Mouse (Mus musculus) midbrain, embryonic 12.5 days (tissue): Measurements from ENCODE around the gene Ralgds. TPM values are rescaled to one million over a fixed set of nuclear protein-coding genes. Genes with fewer than 3 reads are reported as not detected.
A peak's percentile ranks its signal among the peaks of the same experiment; 100 is the strongest.
"Not testable (repeated sequence)": the region's sequence is repeated elsewhere in the genome, so short reads cannot be mapped to it uniquely, and the experiment has no call there.

Source experiments
- ATAC-seq: fragments of 200-750 bp; cut with Nextera tagmentation; 2 replicates; pipeline ENCODE4 v1.8.0; 2017; ENCODE audit warnings: low read depth, moderate TSS enrichment, moderate library complexity; ENCODE audit not compliant: low FRiP score
- H3K27ac ChIP-seq: fragments of 300-500 bp; sonication (generic); replicated peaks from 2 replicates; pipeline ENCODE4 v1.5.1; 2016; ENCODE audit warnings: mild to moderate bottlenecking
- H3K27me3 ChIP-seq: fragments of 300-500 bp; sonication (generic); 2 replicates; pipeline ENCODE4 v1.6.1; 2016; ENCODE audit warnings: mild to moderate bottlenecking
- H3K36me3 ChIP-seq: fragments of 300-500 bp; sonication (generic); 2 replicates; pipeline ENCODE4 v1.6.1; 2016
- H3K4me1 ChIP-seq: fragments of 300-500 bp; sonication (generic); 2 replicates; pipeline ENCODE4 v1.6.1; 2016
- H3K4me2 ChIP-seq: fragments of 300-500 bp; sonication (generic); replicated peaks from 2 replicates; pipeline ENCODE4 v1.6.1; 2016; ENCODE audit warnings: mild to moderate bottlenecking, moderate library complexity
- H3K4me3 ChIP-seq: fragments of 300-500 bp; sonication (generic); 2 replicates; pipeline ENCODE4 v1.5.1; 2016; ENCODE audit warnings: mild to moderate bottlenecking
- H3K9ac ChIP-seq: fragments of 300-500 bp; sonication (generic); replicated peaks from 2 replicates; pipeline ENCODE4 v1.6.1; 2016; ENCODE audit warnings: mild to moderate bottlenecking, moderate library complexity
- H3K9me3 ChIP-seq: fragments of 300-500 bp; sonication (generic); 2 replicates; pipeline ENCODE4 v1.6.1; 2016; ENCODE audit warnings: mild to moderate bottlenecking
- WGBS: fragments of 180-500 bp; shearing (Covaris S2); methylation state at CpG from one replicate; pipeline ENCODE4 v1.1.7; 2016; 5-methylcytosine and 5-hydroxymethylcytosine counted together
- polyA plus RNA-seq: library from polyadenylated mRNA; unstranded; fragments of >200 nt; fragmentation: Nextera tagmentation; extraction: Ambion mirVana; gene quantifications from 2 replicates; pipeline ENCODE4 v1.2.1, GENCODE M21; 2016

Ralgds gene
- polyA plus RNA-seq, 1 experiment from 2014 or later = 87.6 TPM

DNA sequence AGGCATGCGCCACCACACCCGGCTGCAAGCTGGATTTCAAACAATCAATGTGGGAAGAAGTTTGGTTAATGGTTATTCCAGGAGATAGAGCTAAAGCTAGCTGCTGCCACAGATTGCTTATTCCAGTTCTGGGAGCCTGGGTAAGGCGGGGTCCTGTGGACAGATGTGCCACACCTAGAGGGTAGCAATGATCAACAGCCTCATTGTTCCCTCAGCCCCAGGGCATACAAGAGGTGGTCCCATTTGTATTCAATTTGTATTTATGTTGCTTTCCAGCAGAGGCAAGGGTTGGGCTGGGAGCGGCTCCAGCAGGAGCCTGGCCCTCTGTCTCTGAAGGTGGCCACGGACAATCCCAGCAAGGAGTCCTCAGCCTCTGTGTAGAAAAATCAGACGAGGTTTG is 6.6 kb upstream of the Ralgds start:
- H3K36me3 ChIP-seq = no peaks in the 10 kb centered on the region
- ATAC-seq = no peak
- H3K4me3 ChIP-seq = no peak overlapping the region
- H3K9ac ChIP-seq = no peak overlapping the region
- H3K4me2 ChIP-seq = no peak overlapping the region
- 90% methylated on average over 6 of the region's 6 CpGs for WGBS
- no peaks in the 10 kb centered on the region for H3K9me3 ChIP-seq
- peaks cover 6% of the 10 kb centered on the region; the same call in 1 of the 2 replicates for H3K27me3 ChIP-seq
- no peak overlapping the region for H3K27ac ChIP-seq
- H3K4me1 ChIP-seq = no peaks in the 10 kb centered on the region

DNA sequence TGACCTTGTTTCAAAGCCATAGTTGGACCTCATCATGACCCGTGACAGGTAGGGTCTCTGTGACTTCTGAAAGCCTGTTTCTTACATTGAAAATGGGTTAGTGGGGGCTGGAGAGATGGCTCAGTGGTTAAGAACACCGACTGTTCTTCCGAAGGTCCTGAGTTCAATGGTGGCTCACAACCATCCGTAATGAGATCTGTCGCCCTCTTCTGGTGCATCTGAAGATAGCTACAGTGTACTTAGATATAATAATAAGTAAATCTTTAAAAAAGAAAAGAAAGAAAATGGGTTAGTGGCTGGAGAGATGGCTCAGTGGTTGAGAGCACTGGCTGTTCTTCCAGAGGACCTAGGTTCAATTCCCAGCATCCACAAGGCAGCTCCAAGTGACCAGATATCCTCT is 1.3 kb upstream of the Ralgds start:
- not testable (repeated sequence) for H3K4me3 ChIP-seq, ATAC-seq, H3K27ac ChIP-seq, H3K4me2 ChIP-seq, H3K9me3 ChIP-seq, H3K9ac ChIP-seq, H3K36me3 ChIP-seq, H3K27me3 ChIP-seq
- H3K4me1 ChIP-seq = peaks cover 28% of the 10 kb centered on the region
- 55% methylated on average over 5 of the region's 5 CpGs for WGBS

- peak overlapping the region; percentile 82 for H3K4me3 ChIP-seq
- WGBS = 5% methylated on average over 47 of the region's 47 CpGs
- peak overlapping the region; percentile 94 for H3K9ac ChIP-seq
- ATAC-seq = peak; percentile 50
- H3K4me2 ChIP-seq = peak overlapping the region; percentile 85
- peaks cover 49% of the 10 kb centered on the region for H3K4me1 ChIP-seq
- peaks cover 10% of the 10 kb centered on the region; the same call in 1 of the 2 replicates for H3K36me3 ChIP-seq
- peaks cover 9% of the 10 kb centered on the region; the same call in 1 of the 2 replicates for H3K27me3 ChIP-seq
- H3K9me3 ChIP-seq = no peaks in the 10 kb centered on the region
- H3K27ac ChIP-seq = peak overlapping the region; percentile 88
These were observed 776 bp downstream of the Ralgds start for GRCm38 (mm10) chr2:28513431-28514370.

- Histone ChIP-seq H3K4me2 (peak overlapping the region; percentile 85), H3K9me3 (no peaks in the 10 kb centered on the region), H3K4me1 (peaks cover 56% of the 10 kb centered on the region), H3K36me3 (peaks cover 10% of the 10 kb centered on the region; the same call in 1 of the 2 replicates), H3K9ac (peak overlapping the region; percentile 94), H3K27ac (peak overlapping the region; percentile 88), H3K4me3 (peak overlapping the region; percentile 82), H3K27me3 (peaks cover 9% of the 10 kb centered on the region; the same call in 1 of the 2 replicates)
- 15% methylated on average over 5 of the region's 5 CpGs for WGBS
- ATAC-seq = no peak
These were observed 1.6 kb downstream of the Ralgds start for GRCm38 (mm10) chr2:28514489-28514888.

- Histone ChIP-seq H3K4me2 (no peak overlapping the region), H3K9me3 (no peaks in the 10 kb centered on the region), H3K4me3 (no peak overlapping the region), H3K27me3 (no peaks in the 10 kb centered on the region), H3K4me1 (peaks cover 64% of the 10 kb centered on the region), H3K9ac (no peak overlapping the region), H3K27ac (0 out of 2 replicates have a peak overlapping the region, but pooled peaks have one; percentile 46), H3K36me3 (peaks cover 10% of the 10 kb centered on the region; the same call in 1 of the 2 replicates)
- no peak for ATAC-seq
- WGBS = 44% methylated on average over 5 of the region's 5 CpGs
These were observed 4.4 kb downstream of the Ralgds start for GRCm38 (mm10) chr2:28517206-28517909.

DNA sequence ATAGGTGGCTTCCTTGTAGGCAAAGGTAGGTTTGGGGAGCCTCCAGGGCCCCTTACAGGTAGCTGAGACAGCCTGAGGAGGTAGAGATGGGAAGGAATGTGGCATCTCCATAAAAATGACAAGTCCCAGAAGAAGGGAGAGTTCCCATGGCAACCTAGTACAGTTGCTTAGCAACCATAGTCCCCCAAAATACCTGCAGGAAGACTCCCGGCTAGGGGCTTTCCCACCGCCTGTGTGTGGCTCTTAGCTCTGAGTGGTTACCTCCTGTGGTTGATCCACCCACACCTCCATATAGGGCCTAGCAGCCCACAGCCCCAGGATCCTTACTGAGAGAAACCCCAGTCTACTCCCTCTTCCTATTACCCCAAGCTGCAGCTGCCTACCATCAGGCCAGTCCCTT is 5.3 kb downstream of the Ralgds start:
- no peaks in the 10 kb centered on the region for H3K9me3 ChIP-seq
- H3K4me3 ChIP-seq = no peak overlapping the region
- WGBS = 20% methylated on average over 2 of the region's 2 CpGs
- H3K9ac ChIP-seq = no peak overlapping the region
- no peak overlapping the region for H3K27ac ChIP-seq
- no peak for ATAC-seq
- H3K27me3 ChIP-seq = no peaks in the 10 kb centered on the region
- H3K36me3 ChIP-seq = peaks cover 10% of the 10 kb centered on the region; the same call in 1 of the 2 replicates
- H3K4me2 ChIP-seq = 0 out of 2 replicates have a peak overlapping the region, but pooled peaks have one; percentile 9
- H3K4me1 ChIP-seq = peaks cover 64% of the 10 kb centered on the region

- Histone ChIP-seq H3K4me1 (peaks cover 68% of the 10 kb centered on the region), H3K27ac (no peak overlapping the region), H3K4me3 (no peak overlapping the region), H3K9me3 (no peaks in the 10 kb centered on the region), H3K4me2 (no peak overlapping the region), H3K27me3 (no peaks in the 10 kb centered on the region), H3K9ac (peak overlapping the region; percentile 11; the same call in 1 of the 2 replicates), H3K36me3 (peaks cover 10% of the 10 kb centered on the region; the same call in 1 of the 2 replicates)
- no peak for ATAC-seq
- 67% methylated on average over 5 of the region's 5 CpGs for WGBS
These were observed 7.7 kb downstream of the Ralgds start for GRCm38 (mm10) chr2:28520581-28520980.

GRCm38 (mm10) chr2:28521571-28522151 is 8.7 kb downstream of the Ralgds start:
- H3K9ac ChIP-seq = no peak overlapping the region
- no peaks in the 10 kb centered on the region for H3K9me3 ChIP-seq
- peaks cover under 1% of the 10 kb centered on the region; the same call in 1 of the 2 replicates for H3K36me3 ChIP-seq
- peaks cover 68% of the 10 kb centered on the region for H3K4me1 ChIP-seq
- no peak overlapping the region for H3K27ac ChIP-seq
- H3K4me3 ChIP-seq = no peak overlapping the region
- H3K4me2 ChIP-seq = no peak overlapping the region
- no peak for ATAC-seq
- no peaks in the 10 kb centered on the region for H3K27me3 ChIP-seq
- 85% methylated on average over 6 of the region's 6 CpGs for WGBS

- WGBS = 94% methylated on average over 4 of the region's 4 CpGs
- Histone ChIP-seq H3K9ac (no peak overlapping the region), H3K4me3 (no peak overlapping the region), H3K4me2 (no peak overlapping the region), H3K4me1 (peaks cover 66% of the 10 kb centered on the region), H3K27ac (no peak overlapping the region), H3K36me3 (no peaks in the 10 kb centered on the region), H3K9me3 (no peaks in the 10 kb centered on the region), H3K27me3 (no peaks in the 10 kb centered on the region)
- no peak for ATAC-seq
These were observed 9.2 kb downstream of the Ralgds start for GRCm38 (mm10) chr2:28522166-28522565.

DNA sequence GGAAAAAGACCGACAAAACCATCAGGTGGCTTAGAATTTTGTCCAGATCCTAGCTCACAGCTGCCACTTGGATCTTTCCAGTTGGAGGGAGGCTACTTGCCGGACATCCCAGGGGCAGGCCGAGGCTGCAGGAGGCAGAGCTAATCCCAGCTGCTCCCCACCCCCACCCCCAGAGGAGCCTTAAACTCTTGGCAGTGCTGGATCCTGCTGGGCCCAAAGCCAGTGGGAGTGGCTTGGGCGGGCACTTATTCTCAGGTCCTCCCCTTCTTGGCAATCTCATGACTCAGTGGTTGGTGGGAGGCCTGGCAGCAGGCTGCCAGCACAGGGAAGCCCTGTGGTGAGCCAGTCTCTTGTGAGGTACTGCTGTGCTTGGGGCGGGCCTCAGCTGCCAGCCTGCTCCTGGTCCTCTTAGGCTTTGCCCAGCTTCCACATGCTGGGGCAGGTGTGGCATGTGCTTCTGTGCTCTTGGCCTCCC is 10.8 kb downstream of the Ralgds start:
- H3K4me3 ChIP-seq = no peak overlapping the region
- whole genome bisulfite sequencing = 7% methylated on average over 5 of the region's 5 CpGs
- H3K36me3 ChIP-seq = no peaks in the 10 kb centered on the region
- peak; percentile 53 for ATAC-seq
- no peaks in the 10 kb centered on the region for H3K27me3 ChIP-seq
- H3K27ac ChIP-seq = peak overlapping the region; percentile 90
- no peaks in the 10 kb centered on the region for H3K9me3 ChIP-seq
- no peak overlapping the region for H3K4me2 ChIP-seq
- H3K4me1 ChIP-seq = peaks cover 63% of the 10 kb centered on the region
- H3K9ac ChIP-seq = no peak overlapping the region

DNA sequence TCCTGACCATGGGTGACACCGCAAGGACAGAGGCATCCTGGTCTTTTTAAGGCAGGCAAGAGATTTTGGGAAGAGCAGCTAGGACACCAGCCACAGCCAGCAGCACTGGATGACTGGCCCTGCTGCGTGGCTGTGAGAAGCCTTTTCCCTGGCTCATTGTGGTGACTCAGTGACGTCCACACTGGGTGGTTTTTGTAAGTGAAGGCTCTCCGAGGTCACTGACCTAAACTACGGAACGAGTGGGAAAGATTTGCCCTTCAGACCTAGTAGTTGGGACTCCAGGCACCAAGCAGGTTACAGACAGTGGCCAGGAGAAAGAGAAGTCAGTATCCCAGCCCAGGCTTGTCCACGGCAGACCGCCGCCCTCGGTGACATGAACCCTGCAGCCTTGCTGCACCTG is 11.5 kb downstream of the Ralgds start:
- no peak overlapping the region for H3K4me2 ChIP-seq
- 80% methylated on average over 10 of the region's 10 CpGs for WGBS
- no peaks in the 10 kb centered on the region for H3K27me3 ChIP-seq
- H3K9ac ChIP-seq = peak overlapping the region; percentile 28; the same call in 1 of the 2 replicates
- no peak for ATAC-seq
- H3K4me3 ChIP-seq = no peak overlapping the region
- no peaks in the 10 kb centered on the region for H3K9me3 ChIP-seq
- peaks cover 63% of the 10 kb centered on the region for H3K4me1 ChIP-seq
- no peaks in the 10 kb centered on the region for H3K36me3 ChIP-seq
- peak overlapping the region; percentile 90 for H3K27ac ChIP-seq
